Mouse (Mus musculus): ENCODE data around the gene Klf3. TPM values are rescaled to one million over a fixed set of nuclear protein-coding genes. Genes with fewer than 3 reads are reported as not detected.

The Klf3 gene
- 10 to 100 TPM; 50.8 to 60.7 (median 54.0) TPM for total RNA-seq (2022)

DNA sequence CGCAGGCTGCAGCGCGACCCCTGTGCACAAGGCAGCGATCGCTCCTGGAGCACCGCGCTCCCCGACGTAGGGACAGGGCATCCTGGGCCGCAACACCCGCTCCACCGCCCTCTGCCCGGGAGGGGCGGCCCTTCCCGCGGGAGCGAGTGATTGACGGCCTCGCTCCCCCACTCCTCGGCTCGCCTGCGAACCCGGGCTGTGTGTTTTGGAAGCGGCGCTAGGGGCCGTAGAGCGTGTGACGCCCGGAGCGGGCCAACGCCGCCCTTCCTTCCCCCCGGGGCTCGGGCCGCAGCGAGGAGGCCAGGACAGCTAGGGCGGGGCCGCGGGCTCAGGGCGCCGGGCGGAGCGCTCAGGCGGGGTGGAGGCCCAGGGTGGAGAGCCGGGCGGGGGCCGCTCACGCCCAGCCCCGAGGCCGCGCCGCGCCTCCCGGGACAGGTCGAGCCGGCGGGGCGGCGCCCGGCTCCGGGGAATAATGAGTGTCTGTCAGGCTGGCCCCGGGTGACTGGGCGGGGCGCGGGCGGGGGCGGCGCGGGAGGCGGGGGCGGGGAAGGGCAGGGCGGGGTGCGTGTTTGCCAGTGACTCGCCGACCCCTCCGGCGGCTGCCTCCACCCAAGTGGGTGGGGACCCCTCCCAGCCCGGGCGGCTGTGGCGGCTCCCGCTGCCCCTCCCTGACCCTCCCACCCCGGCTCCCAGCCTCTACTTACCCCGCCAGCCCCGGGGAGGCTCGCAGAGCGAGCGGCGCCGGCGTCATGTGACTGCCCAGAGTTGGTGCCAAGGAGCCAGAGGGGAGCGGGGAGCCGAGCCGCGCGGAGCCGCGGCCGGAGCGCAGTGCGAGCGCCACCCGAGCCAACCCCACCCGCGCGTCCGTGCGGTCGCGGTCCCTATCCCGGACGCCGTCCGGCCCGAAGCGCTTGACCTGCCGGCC is at the start of gene Klf3:
Klf3 (plus strand) TSS at position 594 of the 925 bp plus-strand sequence.
- DNase-seq (ENCODE audit: low spot score in 2 of 2): peak; percentile 77 to 80

DNA sequence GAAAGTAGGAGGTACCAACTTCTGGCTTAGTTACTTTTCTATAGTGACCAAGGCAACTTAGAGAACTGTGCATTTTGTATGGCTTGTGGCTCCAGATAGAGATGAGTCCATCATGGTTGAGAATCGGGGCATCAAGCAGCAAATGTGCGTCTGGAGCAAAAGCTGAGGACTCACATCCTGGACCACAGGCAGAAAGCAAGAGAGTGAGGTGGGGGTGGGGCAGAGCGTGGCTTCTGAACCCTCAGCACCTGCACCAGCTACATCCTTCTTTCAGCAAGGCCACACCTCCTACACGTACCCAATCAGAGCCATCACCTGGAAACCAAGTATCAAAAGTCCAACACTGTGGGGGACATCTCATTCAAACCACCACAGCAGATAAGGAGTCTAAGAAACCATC is 40.9 kb upstream of the Klf3 start:
- no peak for DNase-seq (ENCODE audit: low spot score in 2 of 2)

DNA sequence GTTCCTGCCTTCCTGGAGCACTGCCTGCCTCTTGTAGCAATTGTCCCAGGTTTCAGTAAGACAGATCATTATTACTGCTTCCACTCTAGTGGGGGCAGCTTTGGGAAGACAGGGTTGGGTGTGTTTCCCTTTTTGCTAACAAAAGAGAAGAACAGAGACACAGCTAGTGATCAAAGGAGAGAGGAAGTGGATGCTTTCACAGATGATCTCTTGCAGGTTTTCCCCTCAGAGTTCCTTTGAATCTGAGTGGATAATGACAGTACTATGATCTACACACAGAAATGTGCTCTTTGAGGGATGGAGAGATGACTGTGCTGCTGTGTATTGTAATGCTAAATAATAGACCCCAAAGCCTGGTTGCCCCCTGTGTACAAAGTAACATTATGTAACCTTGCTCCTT is 38.7 kb upstream of the Klf3 start:
- DNase-seq (ENCODE audit: low spot score in 2 of 2): no peak

DNA sequence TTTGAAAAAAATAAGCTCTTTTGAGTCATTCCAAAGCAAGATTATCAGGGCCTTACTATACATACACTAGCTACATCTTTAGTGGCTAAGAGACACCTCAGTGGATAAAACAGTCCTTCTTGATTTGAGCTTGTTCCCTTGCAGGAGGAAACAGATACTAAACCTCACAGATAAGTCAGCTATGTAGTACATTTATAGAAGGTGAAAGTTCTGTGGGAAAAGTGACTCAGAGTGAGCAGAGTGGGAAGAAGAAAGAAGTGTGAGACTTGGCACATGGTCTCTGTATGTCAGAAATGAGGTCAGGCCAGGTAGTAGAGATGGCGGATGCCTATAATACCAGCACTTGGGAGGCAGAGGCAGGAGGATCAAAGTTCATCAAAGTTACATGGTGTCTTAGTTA is 37.4 kb upstream of the Klf3 start:
- DNase-seq (ENCODE audit: low spot score in 2 of 2): no peak

DNA sequence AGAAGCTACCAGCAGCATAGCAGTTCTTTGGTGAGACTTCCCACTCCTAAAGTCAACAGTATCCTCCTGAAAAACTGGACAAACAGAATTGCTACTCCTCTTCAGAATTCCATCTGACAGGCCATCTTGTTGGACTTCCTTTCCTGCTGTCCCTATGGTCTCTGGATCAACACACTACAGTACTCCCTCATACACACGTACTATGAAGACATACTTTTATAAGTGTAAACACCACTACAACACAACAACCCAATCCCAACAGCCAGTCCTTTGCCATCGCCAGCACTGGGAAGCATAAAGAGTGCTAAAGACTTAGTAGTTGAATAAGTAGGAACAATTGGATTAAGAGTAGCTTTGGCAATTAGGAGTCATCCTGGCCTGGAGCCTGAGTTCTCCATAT is 36.6 kb upstream of the Klf3 start:
- DNase-seq (ENCODE audit: low spot score in 2 of 2): no peak

DNA sequence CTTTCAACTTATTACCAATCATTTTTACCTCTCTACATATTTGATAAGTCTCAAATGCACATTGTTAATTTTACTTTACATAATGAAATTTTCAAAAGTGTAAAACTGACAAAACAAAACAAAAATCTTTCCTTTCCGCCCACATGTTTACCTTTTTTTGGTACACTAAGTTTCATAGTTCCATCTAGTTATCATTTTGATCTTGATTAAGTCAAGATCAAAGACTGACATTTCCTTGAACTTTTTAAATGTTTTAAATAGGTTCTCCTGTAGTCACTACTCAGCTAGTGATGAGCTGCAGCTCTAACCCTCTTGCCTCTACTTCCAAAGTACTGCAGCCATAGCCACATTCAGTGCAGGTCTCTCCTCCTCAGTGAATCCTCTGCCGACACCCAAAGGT is 31.6 kb upstream of the Klf3 start:
- no peak for DNase-seq (ENCODE audit: low spot score in 2 of 2)

DNA sequence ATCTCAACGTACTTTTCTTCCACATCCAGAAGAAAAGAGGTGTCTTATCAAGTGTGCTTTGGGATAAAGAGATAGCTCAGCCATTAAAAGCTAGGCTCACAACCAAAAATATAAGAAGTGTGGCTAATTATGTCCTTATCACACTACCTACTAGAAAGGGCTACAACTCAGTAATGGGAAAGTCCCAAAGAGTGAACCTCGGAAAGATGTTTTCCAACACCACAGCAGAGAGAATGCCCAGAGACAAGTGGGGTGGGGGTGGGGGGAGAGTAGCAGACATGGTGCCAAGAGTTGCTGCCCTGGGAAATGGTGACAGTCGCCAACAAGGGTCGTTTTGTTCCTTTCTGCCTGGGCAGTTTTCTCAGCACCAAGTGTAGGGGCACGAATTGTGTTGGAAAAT is 25.0 kb upstream of the Klf3 start:
- DNase-seq (ENCODE audit: low spot score in 2 of 2): no peak

DNA sequence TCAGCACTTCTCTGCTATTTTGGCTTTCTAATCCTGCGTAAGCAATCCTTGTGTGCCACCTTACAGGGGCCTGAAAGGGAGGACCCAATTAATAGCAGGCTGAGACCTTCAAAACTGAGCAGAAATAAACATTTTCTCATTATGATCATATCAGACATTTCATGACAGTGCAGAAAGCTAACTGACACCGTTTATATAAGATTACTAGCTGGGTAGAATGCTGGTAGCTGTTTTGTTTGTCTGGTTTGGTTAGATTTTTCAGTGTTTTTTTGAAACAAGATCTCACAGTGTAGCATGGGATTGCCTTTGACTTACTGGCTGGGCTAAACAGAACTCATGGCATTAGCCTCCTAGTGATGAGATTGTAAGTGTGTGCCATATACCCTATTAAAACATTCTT is 23.9 kb upstream of the Klf3 start:
- no peak for DNase-seq (ENCODE audit: low spot score in 2 of 2)

DNA sequence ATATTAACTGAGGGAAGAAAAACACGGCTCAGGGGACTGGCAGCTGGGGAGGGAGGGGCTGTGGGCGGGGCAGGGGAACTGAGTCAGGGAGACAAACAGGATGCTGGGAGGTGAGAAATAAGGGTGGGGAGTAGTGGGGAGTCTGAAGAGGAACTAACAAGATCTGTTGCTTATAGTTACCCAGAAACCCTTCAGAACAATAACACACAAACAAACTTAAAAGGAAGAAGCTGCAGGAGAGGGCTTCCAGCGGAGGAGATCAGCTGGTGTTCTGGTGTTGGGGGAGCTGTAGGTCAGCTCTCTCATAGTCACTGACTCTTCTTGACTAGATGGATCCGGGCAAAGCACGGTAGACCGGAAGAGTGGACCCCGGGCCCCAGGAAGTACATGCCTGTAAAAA is 22.4 kb upstream of the Klf3 start:
- no peak for DNase-seq (ENCODE audit: low spot score in 2 of 2)

DNA sequence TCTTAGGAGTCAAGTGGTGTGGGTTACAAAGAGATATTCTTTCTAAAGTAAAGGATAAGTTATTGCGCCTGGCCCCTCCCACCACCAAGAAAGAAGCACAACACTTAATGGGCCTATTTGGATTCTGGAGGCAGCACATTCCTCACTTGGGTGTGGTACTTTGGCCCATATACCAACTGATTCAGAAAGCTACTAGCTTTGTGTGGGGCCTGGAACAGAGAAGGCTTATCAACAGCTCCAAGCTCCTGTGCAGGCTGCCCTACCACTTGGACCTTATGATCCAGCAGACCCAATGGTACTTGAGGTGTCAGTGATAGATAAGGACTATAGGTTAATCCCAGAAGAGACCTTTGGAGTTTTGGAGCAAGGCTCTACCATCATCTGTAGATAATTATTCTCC is 15.0 kb upstream of the Klf3 start:
- no peak for DNase-seq (ENCODE audit: low spot score in 2 of 2)

DNA sequence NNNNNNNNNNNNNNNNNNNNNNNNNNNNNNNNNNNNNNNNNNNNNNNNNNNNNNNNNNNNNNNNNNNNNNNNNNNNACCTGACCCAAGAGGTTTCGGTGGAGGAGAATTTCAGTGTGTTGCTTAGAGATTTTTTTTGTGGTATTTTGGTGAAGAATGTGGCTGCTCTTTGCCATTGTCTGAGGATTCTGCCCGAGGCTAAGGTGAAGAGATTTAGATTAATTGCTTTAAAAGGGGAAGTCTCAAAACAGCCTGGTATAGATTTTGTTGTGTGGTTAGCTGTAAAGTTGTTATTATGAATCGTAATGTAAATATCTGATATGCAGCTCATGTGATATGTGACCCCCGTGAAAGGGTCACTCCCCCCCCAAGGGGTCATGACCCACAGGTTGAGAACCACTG is 5.0 kb upstream of the Klf3 start:
- DNase-seq (ENCODE audit: low spot score in 2 of 2): no peak

DNA sequence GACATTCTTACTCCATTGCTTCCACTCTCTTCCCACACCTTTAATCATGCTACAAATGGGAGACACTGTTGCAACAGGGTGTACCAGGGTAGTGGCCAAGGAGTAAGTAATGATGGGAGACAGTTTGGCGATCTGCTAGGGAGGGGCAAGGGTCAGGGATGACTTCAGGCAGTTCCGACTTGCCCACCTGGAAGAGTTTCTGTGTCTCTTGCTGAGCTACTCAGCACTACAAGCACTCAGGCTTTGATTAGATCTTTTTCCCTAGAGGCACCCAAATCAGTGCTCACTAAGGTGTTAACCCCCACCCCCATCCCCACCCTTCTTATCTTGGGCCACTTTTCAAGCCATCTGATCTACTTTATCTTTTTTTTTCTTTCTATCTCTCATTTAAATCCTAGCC is 1.6 kb upstream of the Klf3 start:
- no peak for DNase-seq (ENCODE audit: low spot score in 2 of 2)

DNA sequence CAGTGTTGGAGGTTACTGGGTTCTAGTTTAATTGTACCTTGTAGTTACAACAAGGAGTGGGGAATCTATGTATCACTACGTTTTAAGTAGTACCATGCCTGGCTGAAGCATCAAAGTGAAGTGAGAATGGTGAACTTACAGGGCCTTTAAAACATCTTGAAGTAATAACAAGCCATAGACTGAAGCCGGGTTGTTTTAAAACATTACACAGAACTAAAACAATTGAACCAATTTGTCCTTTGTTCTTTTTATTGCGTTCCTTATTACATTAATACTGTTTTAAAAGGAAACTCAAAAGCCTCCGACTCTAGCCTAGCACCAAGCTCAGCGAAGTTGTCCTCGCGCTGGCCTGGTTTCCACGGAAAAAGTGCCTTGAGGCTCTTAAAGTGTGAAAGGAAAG is 1.0 kb upstream of the Klf3 start:
- no peak for DNase-seq (ENCODE audit: low spot score in 2 of 2)

DNA sequence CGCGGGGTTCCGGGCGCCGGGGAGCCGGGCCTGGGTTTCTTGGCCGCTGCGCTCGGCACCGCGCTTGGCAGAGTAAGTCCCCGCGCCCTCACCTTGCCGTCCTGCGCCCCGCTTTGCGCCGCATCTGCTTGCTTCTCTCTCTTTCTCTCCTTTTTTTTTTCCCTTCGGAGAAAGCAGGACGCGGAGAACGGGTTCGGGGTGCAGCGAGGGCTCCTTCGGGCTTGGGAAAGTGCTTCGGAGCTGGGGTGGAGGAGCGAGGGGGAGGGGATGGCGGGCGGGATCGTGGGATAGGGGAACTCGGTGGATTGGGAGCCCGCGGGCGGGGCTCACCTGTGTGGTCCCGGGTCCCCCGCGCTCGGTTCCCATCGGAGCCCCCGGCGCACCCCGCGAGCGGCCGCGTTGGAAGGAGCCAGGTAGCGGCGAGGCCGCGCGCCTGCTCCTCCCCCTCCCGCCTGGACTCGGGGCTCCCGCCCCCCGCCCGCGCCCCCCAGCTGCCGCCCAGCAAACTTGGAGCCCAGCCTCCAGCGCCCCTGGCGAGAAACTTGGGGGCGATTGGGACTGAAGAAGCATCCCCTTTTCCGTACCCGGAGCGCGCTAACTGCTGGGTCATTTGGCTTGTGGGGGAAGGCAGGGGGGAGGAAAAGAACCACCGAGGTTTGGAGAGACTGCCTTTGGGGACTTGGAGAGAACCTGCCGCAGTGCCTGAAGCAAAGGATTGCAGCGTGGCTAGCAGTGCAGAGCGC is 703 bp downstream of the Klf3 start:
- DNase-seq (ENCODE audit: low spot score in 2 of 2): peak in 1 of 2 experiments; percentile 48

DNA sequence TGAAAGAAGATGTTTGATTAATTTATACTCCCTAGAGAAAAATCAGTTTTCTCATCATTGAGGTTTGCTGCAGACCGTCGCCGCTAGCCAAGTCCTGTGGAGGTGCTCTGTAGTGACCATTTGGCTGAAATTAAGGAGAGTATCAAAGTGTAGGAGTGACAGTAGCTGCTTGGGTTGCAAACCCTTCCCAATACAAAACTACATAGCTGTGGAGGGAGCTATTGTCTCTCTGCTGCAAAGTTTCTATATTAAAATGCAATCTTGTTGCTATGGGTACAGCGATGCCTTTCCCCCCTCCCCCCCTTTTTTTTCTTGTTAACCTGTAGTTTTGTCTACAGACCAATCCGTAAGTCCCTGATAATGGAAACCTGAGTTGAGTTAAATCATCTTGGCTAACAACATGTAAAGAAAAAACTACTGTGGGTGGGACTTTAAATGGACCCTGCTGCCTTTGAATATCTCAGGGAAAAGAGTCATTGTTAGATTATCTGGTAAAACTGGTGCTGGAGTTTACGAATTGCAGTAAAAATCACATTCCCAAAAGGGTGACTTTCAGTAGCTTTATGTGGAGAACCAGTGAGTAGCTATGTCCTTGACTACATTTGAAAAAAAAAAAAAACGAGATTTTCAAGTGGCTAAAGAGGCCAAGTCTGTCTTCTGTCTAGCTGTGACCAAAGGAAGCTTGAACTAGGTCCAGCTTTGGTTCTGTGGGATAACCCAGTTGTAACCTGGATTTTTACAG is 2.1 kb downstream of the Klf3 start:
- no peak for DNase-seq (ENCODE audit: low spot score in 2 of 2)

DNA sequence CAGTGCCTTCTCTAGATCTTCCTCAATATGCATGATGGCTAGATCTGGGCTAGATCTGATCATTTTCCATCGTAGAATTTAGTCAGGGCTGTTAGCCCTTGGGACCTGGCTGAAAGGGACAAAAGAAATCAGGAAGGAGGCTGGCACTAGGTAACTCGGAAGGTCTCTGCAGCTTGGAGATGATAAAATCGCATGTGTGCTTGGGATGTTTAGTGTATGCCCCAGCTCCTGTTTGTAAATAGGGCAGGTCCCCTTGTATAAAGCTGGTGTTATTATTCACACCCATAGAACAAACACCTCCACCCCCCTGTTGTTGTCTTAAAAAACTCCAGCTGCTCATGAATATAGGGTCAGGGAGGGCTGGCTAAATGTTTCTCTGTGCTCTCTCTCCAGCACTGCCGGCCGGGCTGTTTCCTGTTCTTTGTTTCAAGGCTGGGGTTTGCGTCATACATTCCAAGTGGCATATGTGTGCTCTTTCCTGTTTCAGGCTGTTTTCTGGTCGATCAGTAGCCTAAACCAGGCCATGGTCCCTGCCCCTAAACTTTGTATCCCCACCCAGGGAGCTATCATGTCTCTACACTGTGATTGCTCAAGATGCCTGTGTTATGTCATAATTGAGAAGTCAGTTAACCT is 2.8 kb downstream of the Klf3 start:
- DNase-seq (ENCODE audit: low spot score in 2 of 2): no peak

DNA sequence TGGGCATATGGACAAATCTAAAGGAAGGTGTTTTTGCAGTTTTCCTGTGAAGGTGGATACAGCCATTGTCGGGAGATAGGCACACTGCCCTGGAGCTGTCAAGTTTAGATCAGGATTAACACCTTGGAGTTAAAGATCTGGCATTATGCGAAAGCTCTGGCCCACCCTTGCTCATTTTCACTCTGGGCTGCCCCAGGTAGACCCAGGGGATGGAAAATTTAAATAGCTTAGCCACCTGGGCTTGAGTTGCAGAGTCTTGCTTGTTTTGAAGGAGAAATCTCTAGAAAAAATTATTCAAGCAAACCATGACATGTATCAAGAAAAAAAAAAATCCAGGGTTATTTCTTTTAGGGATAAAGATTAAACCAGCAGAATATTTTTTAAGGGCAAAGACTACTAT is 3.4 kb downstream of the Klf3 start:
- no peak for DNase-seq (ENCODE audit: low spot score in 2 of 2)

DNA sequence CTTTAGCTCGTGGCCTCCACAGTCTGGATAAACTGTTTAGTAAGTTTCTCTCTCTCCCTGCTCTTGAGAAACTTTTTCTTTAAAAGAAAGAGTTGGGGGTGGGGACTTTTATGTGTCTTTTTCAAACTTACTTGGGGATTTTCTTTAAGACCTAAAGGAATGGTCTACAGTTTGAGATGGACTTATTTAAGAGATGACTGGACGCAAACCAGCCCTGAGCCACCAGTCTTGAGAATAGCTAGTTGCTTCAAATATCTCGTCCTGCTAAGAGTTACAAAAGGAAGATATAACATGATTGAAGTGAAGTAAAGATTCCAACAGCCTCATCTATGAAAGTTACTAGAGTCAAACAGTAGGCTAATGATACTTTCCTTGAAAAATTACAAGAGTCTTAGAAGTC is 4.0 kb downstream of the Klf3 start:
- DNase-seq (ENCODE audit: low spot score in 2 of 2): no peak

DNA sequence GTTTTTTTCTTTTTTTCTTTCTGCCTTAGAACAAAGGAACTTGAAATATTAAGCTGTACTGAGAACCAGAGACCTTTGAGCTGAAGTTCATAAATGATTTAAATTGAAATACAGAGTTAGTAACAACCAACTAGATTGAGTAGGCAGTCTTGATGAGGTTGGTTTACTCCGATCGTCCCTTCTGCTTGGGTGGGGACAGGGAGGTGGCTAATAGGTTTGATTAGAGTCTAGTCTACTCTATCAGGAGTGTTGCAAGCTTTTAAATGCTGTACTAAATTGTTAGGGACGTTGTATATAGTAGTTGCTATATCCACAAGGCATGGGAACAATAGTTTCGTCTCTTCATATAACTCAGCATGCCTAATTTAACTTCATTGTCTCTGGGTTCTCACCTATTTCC is 4.4 kb downstream of the Klf3 start:
- no peak for DNase-seq (ENCODE audit: low spot score in 2 of 2)

DNA sequence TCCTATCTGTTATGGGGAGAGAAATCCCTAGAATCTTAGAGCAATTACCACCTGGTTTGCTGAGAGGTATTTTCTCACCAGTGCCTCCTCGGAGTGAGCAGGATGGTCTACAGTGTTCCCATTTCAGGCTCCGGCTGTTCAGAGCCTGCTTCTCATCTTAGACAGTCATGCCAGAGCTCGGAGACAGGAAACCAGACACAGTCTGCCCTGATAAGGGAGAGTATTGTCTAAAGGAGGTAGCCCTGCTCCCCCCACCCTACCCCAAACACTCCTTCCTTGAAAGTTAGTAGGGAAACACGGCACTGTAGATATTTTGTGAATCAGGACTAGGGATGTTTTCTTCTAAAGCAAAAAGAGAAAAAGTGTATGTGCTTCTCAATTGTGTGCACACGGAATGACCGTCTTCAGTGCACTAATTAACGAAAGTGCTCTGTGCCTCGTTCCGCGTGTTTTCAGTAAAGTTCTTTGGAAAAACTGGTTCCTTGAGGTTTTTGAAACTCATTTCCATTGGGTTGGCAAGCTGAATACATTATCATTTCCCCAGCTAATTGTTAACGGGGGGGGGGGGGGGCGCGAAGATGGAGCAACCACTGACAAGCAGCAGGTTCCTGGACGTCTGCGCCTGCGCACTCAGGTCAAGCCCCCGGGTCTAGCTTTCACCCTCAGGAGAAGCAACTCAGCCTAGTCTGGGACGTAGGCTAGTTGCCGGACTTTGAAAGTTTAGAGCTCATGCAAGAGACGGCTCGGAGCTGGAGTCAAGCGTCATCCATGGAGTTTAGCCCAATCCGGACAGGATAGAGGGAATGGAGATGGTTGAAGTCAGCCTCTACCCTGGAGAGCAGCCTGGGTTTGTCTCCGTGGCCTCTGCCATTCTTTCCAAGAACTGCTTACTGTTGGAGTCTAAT is 5.2 kb downstream of the Klf3 start:
- no peak for DNase-seq (ENCODE audit: low spot score in 2 of 2)

DNA sequence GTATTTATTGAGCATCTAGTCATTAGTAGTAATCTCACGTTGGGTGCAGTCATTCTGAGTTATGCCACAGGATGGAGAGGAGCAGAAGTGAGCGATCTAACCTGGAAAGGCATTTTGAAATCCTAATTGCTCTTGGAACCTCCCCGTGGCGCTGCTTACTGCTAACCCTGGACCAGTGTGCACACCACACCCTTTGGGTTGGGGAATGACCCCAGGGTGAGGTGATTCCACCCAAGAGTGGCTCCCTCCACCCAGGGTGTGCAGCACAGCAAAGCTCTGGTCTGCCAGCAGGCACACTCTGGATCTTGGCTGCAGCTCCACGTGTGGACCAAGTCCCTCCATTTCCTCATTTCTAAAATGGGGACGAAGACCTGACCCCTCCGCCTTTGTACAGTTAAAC is 6.1 kb downstream of the Klf3 start:
- no peak for DNase-seq (ENCODE audit: low spot score in 2 of 2)

Data from layer of hippocampus, adult 8-10 months (tissue).